Mouse (Mus musculus): ENCODE data around the gene Glis1.

Glis1 gene

GRCm38 (mm10) chr4:107452266-107453015, 18.1 kb downstream of the Glis1 start:
- in situ Hi-C loops (cut with MboI, MseI) = no loop called here

DNA sequence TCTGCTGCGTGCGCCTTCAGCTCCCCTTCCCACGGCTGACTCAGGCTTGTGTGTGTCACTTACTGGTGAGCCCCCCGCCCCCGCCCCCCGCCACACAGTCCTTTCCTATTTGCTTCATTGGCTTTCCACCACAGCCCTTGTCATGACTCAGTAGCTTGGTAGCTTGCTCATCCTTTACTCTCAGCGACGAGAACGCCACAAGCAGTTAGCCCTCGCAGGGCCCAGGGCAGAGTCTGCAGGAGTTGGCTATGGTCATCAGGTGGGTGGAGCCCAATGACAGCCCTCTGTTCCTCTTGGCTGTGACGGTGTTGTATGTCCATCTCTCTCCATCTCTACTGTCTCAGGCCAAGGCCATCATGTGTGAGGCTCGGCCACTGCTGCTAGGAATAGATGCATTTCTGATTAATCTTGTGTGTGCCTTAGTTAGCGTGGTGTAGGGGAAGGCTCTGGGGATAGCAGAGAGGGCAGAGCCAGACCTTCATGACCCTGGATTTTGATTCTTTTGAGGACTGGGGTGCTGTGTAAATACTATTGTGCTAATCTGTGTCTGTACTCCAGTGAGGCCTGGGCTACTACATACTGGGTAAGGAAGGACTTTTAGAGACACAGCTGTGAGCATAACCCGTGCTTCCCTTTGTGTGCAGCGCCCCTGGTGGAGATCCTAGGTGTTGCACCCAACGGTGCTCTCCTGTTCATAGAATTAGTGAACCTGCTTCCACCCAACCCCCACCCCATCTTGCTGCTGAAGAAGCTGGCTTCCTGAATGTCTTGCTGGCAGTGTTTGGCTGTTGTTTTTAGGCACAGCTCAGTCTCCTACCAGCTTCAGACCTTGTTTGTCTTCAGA, 19.0 kb downstream of the Glis1 start:
- in situ Hi-C loops (cut with MboI, MseI) = no loop called here

DNA sequence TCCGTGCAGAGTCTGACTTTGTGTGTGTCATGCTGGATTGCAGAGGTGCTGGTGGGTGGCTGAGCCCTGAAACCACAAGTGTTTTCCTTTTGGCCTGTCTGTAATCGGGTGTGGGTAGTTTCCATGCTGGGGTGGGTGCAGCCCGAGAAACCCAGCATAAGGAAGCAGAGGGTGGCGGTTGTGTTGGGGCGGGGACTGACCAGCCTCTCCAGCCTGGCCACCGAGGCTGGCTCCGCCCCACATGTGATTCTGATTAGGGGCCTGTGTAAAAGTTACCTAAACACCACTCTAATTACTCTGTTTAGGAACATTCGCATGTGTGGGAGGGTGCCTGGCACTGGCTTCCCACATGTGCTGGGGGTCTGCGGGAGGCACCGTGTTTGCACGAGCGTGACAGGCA, 23.2 kb downstream of the Glis1 start:
- in situ Hi-C loops (cut with MboI, MseI) = no loop called here

GRCm38 (mm10) chr4:107458907-107459306, 24.5 kb downstream of the Glis1 start:
- in situ Hi-C loops (cut with MboI, MseI) = no loop called here

DNA sequence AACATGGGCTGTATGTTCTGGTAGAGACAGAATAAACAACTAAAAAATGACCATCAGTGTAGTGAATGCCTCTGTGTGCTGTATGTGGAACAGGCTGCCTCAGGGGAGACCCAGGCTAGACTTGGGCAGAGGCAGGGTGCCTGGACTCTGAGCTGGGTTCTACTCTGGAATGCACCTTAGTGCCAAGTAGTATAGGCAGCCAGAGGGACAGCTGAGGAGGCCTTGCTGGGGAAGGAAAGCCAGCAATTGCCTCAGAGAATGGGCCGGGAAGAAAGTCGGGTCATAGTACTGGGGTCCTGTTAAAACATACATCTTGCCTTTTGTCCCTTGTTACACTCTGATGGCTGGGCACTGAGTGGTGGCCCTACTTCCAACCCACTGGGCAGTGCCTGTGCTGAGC, 25.1 kb downstream of the Glis1 start:
- in situ Hi-C loops (cut with MboI, MseI) = no loop called here

DNA sequence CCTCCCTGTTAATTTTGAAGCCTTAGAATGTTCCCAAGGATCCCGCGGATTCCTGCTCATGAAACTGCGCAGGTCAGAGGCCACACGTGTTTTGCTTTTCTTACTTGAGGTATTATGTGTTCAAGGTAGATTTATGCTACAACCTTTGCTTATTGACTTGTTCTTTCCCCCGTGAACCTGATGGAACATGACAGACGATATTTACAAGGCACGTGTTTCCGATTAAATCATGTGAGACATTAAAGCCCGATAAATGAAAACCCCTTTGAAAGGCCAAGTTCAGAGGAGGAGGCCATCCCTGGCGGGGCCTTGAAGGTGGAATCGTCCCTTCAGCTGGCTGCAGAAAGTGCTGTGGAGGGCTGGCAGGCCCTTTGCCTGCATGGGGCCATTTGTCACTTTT, 26.1 kb downstream of the Glis1 start:
- in situ Hi-C loops (cut with MboI, MseI) = no loop called here

GRCm38 (mm10) chr4:107467831-107468230, 33.4 kb downstream of the Glis1 start:
- in situ Hi-C loops (cut with MboI, MseI) = no loop called here

DNA sequence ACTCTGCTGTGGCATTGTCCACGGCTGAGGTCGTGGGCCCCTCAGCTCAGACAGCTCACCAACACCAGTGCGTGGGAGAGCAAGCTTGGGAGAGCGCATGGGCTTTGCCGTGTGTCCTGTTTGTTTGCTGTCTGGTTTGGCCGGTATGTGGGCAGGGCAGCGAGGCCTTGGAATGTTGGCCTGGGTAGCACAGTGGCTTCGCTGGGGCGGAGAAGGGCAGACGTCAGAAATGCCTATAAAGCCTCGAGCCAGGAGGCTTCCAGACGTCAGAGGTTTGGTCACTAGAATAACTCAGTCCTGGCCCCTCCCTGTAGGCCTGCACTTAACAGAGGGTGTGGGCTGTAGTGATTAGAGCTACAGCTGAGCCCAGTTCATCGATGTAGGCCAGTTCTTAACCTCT, 33.9 kb downstream of the Glis1 start:
- in situ Hi-C loops (cut with MboI, MseI) = no loop called here

GRCm38 (mm10) chr4:107468768-107469167, 34.4 kb downstream of the Glis1 start:
- in situ Hi-C loops (cut with MboI, MseI) = no loop called here

DNA sequence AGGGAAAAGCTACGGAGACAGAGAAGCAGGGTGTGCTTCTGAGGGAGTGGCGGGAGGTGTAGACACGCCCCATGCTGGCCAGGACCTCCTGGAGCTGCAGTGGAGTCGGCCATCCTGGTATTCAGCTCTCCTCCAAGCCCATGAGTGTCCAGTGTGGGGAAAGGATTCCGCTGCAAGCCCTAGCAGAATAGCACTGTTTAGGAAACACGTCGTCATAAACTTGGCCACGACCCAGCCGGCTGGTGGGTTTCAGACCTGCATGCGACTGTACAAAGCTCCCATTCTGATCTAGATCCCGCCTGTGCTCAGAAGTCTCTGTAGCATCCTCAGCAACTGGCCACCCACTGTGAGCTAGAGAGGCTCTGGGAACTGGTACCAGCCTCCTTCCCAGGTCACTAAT, 41.9 kb downstream of the Glis1 start:
- in situ Hi-C loops (cut with MboI, MseI) = no loop called here

DNA sequence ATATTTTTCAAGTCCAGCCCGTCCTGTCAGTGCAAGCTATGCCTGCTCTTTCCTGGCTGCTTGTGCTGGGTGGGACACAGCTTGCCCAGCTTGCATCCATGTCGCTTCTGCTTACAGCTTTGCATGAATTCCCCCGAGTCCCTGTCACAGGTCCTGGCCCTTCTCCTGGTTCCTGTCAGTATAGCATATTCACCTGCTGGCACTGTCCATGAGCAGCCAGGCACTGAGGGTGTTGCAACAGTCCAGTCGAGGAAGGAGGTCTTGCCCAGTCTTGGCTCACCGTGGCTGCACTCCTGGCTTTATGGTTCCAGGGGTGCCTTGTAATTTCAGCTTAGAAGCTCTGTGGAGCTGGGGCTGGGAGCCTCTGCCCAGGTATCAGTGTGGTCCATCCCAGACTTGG, 44.6 kb downstream of the Glis1 start:
- in situ Hi-C loops (cut with MboI, MseI) = no loop called here

DNA sequence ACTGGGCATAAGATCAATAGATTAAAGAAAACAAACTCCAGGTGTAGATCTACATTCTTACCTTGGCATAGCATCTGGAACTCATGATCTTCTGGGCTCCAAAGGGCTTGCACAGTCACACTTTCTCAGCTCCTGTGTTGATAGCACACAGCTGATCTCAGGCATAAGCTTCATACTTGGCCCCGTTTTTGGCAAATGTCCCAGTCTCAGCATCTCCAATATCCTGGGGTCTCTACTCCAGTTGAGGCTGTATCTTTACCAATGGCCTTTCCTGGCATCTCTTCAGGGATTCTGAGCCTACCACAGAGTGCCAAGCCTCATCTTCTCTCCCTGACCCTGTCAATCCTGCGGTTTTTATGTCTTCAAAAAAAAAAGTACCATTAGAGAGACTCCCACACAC, 48.1 kb downstream of the Glis1 start:
- in situ Hi-C loops (cut with MboI, MseI) = no loop called here

DNA sequence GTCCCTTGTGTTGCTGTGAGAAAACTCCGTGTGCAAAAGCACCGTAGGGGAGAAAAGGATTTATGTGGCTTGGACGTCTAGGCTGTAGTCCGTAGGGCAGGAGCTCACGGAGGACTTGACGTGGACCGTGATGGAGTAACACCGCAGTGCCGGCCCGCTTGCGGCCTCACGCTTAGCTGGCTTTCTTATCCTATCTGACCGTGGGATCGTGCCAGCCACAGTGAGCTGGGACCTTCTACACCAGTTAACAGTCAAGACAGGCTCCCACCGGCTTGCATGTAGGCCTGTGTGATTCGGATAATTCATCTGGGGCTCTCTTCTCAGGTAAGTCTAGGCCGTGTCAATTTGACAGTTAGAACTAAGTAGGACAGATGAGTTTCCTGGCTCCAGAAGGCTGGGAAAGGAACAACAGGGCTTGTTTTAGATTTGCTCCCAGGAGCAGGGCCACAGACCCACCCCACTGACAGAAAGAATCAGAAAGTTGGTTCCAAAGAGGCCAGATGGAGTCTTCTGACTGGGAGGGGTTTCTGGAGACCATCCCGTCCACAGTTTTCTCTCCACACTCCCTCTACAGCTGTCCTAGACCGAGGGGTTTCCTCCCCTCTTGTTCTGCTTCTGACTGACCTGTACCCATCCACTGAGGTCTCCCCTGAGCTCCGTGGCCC, 49.3 kb downstream of the Glis1 start:
- in situ Hi-C loops (cut with MboI, MseI) = no loop called here

- in situ Hi-C loops (cut with MboI, MseI) = no loop called here
These were observed 49.8 kb downstream of the Glis1 start for GRCm38 (mm10) chr4:107484221-107484575.

DNA sequence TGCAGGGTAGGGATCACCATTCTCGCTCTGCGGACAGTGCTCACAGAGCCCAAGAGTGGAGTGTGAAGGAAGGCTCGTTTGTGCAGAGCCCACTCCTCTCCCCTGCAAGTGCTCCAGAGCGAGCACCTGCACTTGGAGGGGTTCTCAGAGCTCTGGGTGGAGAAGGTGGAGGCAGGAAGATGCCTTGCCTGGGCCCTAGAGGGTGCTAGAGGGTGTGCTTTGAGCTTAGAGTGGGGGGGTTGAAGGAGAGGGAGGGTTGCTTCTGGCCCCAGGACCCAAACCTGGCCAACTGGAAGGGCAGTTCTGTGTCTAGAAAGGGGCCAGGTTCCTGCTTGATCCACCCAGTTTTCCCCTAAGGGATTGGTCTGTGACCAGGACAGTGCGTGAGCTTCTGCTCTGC, 51.5 kb downstream of the Glis1 start:
- in situ Hi-C loops (cut with MboI, MseI) = no loop called here

DNA sequence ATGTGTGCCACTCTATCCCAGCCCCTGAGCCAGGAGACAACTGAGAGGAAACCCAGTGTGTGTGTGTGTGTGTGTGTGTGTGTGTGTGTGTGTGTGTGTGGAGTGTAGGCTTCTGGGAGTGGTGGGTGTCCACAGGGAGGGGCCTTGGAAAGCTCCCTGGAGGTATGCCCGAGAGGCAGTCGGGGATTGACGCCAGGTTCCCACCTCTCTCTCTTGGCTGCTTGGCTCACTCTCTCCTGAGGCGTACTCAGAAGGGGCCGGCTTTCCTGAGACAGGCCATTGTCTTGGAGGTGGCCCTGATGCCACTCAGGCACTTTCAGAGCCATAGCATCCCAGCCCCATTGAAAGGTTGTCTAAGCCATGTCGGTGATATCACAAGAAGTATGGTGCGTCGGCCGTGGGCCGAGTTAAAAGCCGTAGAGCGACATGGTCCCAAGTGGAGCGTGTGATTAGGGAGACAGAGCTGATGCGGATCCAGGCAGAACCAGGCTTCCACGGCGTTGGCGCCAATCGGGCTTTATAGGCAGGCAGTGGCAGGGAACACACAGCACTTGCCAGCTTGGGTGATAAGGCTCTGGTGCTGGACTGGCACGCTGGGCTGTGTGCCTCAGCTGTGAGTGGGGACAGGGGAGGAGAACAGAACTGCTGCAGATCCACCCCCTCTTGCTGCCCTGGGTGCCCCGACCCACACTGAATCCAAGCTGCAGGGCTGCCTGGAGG, 54.9 kb downstream of the Glis1 start:
- in situ Hi-C loops (cut with MboI, MseI) = no loop called here

DNA sequence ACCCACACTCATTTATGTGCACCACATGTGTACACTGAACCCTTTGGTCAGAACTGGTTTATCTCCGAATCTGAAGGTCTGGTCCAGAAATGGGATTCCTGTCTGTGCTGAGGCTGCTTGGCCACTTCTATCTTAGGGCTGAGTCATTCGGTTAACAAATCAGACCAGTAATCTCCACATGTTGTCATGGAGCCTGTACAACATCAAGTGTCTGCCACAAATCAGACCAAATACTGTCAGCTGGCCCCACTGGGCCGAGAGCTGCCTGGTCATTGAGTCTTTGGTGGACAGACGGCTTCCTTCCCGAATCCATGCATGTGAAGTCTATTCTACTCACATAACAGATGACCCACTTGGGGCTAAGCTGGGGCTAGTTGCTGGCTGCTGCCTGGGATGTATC, 58.6 kb downstream of the Glis1 start:
- in situ Hi-C loops (cut with MboI, MseI) = loop anchor here (5.0 kb wide), 1 partner anchor 51 kb away; no protein-coding TSS in a partner anchor

GRCm38 (mm10) chr4:107495751-107496430, 61.5 kb downstream of the Glis1 start:
- in situ Hi-C loops (cut with MboI, MseI) = no loop called here

DNA sequence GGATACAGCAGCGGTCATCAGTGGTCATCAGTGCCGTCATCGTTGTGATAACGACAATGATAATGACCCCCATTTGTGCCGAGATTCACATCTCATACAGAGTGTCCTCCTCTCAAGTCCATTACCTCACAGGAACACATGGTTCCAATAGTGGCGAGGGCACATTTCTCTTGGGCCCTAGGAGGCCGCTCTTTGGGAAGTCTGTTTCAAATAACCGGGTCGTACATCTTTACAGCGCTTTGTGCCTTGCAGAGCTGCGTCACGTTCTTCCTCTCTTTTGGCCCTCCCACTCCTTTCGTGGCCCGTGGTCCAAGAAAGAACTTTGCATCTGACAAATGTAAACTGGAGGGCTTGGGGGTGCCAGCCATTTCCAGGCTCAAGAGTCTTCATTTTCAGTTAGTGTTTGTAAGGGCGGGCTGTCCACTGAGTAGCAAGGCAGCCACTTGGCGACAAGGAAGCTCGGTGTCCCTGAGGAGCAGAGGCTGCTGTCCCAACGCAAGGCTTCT, 63.1 kb downstream of the Glis1 start:
- in situ Hi-C loops (cut with MboI, MseI) = no loop called here

- in situ Hi-C loops (cut with MboI, MseI) = no loop called here
These were observed 68.2 kb downstream of the Glis1 start for GRCm38 (mm10) chr4:107502601-107503051.

DNA sequence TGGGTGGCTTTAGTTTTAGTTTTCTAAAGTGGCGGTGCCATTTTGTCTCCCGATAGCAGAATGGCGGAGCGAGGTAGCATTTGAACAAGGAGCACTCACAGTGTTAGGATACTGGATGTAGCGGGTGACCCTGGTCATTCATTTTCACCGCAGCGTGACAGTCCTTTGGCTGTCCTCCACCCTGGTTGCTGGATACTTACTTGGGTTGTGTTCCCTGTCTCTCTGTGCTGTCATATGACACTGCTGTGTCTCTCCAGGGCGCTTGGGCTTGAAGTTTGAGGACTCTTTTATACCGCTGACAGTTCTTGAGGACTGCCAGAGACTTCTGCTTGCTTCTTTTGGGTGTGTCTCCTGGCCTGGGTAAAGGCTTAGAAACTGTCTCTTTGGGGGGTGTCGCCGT, 80.6 kb downstream of the Glis1 start:
- in situ Hi-C loops (cut with MboI, MseI) = no loop called here

Data from regulatory T cell (primary cell).